Mouse (Mus musculus) retina, postnatal 7 days (tissue): ENCODE data around the gene Mrs2.

ENCODE experiments used
- DNase-seq: peaks from one replicate; pipeline ENCODE4 v3.0.0-alpha.2; 2012; ENCODE audit warnings: low read depth, low spot score

Gene Mrs2

DNA sequence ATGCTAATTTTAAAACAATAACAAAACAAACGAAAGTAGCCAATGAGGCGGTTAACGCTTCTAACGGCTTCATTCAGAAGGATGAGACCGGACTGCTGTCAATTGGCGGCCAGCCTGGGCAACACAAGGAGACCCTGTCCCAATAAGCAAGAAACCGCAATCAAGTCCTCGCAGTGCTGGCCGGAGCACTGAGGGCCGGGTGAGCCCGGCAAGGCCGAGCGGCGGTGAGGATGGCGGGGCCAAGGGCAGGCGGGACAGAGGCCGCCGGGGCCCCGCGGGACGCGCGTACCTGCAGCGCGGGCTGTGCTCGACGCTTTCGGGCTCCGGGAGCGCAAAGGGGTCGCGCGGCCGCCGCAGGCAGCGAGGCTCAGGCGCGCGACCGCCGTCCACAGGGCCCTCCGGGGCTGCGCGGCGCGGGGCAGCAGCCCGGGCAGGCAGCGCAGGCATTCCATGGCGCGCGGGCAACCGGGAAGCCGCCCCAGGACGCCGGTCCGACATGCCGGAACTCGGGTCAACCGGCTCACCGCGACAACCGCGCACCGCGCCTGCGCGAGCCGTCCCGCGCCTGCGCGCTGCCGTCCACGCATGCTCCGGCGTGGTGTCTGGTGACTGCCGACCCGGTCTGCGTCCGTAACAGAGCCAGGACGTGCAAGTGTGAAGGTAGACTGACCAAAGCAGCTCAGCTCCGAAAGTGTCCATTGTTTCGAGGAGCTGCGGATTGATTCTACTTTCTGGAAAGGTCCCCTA, at the start of gene Mrs2:
Gene Mrs2, minus strand, starts transcription at position 587 of the 747 bp plus-strand sequence.
- DNase-seq = peak; percentile 82

DNA sequence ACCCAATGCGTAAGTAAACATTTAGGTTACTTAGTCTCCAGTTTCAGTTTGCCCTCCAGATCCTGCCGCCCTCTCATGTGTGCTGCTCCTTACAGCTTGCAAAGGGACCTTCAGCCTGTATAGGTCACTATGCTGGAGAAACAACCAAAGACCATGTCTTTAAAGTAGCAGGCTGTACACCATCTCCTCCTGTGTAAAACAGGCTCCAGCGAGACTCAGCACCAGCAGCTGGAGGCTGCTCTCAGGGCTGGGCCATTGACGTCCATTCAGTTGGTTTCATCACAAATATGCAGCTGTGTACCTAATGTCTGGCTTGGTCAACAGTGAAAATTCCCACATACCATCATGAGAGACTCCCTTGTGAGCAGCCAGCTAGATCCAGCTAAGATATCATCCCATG, 49.6 kb upstream of the Mrs2 start:
- no peak for DNase-seq

DNA sequence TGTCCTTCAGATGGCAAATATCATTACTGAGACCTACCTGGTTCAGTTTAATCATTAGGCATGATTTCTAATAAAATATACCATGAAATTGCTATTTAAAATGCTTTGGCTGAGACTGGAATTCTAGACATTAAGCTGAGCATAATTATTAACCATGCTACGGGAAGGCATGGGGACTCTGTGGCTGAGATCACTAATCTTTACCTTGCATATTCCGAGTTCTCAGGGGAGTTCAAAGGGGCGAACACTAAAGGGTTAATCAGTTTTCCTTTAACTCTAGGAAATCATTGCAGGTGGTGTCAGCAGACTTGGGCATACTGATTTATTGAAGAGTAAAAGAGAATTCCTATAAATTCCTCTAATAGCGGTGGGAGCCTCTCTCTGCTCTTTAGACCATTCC, 47.0 kb upstream of the Mrs2 start:
- no peak for DNase-seq

DNA sequence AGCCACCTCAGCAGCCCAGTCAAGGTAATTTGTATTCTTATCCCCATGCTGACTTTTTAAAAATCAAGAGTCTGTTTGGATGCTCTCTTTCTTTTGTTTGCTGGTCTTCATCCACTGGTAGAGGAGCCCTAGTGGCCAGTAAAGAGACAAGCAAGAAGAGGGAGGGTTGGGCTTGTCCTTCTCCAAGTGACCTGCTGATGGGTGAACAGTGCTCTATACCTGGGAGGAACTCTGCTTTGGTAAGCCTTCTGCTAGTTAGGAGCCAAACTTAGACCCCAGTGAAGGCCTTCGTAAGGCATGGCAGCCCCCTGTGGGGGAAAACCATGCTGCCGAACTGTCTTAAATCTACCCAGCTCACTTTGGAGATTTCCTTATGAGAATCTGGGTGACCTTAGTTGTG, 46.5 kb upstream of the Mrs2 start:
- DNase-seq = no peak

DNA sequence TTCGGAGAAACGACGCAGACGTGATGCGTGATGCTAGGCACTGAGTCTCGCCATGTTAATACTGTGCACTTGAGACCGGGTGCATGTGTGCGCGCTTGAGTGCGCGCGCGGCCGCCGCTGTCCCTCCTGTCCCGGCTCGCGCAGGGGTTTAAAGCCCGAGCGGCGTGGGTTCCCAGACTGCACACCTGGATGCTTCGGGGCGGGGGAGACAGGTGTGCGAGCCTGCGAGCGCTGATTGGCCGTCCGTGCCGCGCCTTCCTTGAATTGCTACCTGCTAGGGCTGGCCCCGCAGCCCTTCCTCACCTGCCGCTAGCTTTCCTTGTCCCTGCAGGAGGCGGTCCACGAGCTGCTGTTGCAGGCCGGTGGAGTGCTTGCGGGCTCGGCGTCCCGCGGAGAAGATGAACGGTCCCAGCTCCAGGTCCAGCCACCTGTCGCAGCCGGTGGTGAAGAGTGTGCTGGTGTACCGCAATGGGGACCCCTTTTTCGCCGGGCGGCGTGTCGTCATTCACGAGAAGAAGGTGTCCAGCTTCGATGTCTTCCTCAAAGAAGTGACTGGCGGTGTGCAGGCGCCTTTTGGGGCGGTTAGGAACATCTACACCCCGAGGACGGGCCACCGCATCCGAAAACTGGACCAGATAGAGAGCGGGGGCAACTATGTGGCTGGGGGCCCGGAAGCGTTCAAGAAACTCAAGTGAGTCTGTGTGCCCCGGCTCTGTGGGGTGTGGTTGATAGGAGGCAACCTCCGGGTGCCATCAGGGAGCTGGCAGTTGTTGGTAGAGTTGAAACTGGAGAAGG, 35.9 kb upstream of the Mrs2 start, which contains the start of gene Dcdc2a:
Gene Dcdc2a, plus strand, starts transcription at position 132 of the 795 bp plus-strand sequence.
- DNase-seq = no peak

DNA sequence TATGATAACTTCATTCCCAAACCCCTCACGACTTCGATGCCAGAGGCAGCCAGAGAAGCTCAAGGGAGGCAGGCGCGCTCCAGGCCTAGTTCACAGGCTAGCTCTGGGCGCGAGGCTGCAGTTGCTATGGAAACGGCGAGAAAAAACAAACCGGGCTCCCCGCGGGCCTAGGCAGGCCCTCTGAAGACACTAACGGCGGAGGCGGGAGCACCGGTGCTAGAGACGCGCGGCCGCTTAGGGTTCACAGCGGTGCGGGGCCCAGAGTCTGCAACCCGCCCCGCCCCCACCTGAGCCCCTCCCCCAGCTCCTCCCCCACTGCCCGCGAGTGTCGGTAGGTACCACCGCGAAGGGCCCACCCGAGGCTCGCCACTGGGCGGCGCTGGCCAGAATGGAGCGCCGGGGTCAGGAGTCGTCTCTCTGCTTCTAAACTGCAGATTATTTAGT, 35.0 kb upstream of the Mrs2 start:
- DNase-seq = peak; percentile 42

DNA sequence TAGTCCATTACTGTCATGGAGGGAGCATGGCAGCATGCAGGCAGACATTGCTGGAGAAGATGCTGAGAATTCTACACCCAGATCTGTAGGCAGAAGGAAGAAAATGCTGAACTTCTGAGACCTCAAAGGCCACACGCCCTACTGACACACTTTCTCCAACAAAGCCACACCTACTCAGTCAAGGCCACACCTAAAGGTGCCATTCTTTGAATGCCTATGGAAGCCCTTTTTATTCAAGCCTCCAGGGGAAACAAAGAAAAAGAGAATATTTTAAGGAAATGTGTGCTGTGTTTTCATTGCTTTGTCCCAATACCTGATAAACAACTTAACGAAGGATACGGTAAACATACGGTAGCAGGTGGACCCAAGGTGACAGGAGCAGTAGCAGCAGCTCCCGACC, 32.5 kb upstream of the Mrs2 start:
- DNase-seq = no peak

DNA sequence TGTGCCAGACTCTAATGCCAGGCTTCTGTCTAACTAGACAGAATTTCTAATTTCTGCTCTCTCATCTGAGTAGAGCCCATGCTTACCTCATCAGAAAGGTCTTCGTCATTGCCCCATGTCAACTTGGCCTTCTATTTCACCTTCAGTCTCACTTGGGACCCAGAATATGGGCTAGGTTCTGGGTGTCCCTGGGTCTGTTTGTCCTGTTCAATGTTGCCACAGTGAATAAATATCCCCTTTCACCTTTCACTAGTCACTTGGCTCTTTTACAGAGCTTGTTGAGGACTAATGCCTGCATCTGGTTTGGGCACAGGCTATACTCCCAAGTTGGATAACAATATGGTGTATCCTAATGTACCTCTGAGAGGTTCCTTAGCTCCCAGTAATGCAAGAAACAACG, 19.3 kb upstream of the Mrs2 start:
- no peak for DNase-seq

DNA sequence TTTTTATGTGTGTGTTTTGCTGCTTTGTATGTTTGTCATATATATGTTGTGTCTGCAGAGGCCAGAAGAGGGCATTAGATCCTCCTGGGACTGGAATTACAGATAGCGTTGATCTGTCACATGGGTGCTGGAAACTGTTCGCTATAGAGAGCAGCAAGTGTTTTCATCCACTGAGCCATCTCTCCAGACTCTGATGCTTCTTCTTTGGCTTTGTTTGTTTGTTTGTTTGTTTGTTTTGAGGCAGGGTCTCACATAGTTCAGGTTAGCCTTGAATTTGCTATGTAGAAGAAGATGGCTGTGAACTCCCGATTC, 6.9 kb upstream of the Mrs2 start:
- DNase-seq = no peak

DNA sequence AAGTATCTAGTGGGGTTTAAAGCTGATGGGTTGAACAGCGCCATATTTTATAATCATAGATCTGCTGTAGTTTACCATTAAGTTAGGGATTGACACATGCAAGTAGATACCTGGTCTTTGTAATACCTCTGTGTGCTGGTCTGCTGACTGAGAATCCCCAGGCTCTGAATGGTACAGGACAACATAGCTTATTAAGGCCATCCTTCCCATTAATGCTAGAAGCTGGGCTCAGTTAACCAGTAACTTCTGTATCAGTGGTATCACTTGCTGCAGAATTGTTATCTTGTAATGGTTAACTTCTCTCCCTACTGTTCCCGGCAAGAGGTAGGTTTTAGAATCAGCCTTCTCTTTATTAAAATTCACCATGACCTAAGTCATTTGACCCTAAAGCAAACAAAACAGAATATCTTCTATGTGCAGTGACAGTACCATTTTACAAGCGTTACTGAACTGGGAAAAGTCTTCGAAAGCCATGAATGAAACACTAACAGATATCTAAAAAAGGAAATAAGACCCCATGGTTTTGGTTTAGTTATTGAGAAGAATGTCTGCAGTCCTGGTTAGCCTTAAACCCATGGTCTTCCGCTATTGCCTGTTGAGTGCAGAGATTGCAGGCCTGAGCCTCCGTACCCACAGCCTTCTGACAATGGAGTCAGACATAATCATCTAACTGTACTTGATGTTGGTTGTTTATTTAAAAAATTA, 6.4 kb upstream of the Mrs2 start:
- DNase-seq = no peak

DNA sequence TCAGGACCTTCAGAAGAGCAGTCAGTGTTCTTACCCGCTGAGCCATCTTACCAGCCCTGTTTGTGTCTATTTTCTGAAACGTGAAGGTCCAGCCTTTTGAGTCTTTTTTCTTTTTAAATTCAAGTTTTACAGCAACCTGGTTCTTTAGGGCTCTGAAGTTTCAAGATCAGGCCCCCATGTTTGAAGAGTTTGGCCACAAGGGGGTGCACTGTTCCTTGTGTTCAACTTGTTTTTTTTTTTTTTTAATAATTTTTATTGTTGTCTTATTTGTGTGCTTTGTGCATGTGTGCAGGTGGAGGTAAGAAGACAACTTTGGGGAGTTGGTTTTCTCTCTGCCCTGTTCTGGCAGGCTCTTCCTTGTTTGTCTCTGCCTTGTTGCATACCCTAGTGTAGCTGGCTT, 4.5 kb upstream of the Mrs2 start:
- DNase-seq = peak; percentile 32

DNA sequence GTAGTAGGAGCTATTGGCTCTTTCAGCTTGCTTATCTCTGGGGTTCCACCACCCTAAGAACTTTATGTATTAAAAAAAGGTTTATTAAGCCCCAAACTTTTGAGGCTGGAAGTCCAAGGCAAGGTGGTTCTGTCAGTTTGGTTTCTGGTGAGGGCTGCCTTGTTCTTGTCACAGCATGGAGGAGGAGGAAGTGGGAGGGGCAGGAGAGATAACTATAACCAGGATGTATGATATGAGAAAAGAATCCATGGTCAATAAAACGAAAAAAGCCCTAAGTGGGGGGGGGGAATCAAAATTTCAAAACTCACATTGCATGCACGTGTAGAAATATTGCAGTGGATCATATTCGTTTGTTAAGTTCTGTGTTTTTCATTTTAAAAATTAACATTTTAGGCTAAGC, 3.0 kb upstream of the Mrs2 start:
- no peak for DNase-seq

DNA sequence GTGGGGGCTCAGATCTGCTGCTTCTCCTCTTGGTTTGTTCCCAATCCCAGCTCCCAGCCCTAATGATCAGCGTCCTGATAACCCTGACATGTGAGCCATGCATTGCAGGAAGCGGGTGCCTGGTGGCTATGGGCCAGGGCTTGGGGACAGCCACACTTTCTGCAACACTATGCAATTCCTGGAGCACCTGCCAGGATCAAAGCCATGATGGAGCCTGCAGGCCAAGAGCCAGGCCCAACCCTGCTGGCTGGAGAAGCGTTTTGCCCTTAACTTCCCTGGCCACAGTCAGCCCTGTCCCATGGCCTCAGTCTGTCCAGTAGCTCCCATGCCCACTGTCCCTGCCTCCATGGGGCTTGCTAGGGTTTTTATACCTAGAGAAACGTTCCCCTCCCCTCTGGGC, 2.2 kb upstream of the Mrs2 start:
- DNase-seq = no peak

DNA sequence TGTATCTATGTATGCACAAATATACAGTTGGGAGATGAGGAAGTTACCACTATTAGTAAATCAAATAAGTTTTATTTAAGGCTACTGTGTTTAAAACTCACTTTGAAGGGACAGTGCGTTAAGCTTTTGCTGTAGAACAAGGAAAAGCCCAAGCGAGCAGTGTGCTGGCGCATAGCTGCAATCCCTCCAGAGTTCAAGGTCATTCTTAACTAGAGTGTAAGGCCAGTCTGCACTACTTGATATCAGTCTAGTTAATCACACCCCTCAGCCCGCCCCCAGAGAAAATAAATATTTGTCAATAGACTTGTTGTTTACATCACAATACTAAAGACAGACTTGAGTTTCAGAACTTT, 337 bp upstream of the Mrs2 start:
- no peak for DNase-seq

DNA sequence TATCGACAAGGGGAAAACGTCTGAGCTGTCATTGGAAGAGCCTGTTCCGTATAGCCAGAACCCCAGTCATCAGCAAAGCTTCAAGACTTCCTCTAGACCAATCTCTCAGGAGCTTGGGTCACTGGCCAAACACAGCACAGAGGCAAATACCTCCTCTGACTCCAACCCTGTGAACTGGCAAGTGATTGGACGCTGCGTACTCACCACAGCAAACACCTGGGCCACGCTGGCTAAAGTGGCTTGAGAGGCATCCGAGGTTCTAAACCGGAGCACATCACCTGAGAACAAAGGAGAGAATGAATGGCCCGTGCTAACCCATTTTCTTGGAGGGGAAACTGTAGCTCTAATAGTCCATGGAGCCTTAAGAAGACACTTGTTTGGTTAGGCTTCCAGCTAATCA, 1.9 kb downstream of the Mrs2 start:
- no peak for DNase-seq

DNA sequence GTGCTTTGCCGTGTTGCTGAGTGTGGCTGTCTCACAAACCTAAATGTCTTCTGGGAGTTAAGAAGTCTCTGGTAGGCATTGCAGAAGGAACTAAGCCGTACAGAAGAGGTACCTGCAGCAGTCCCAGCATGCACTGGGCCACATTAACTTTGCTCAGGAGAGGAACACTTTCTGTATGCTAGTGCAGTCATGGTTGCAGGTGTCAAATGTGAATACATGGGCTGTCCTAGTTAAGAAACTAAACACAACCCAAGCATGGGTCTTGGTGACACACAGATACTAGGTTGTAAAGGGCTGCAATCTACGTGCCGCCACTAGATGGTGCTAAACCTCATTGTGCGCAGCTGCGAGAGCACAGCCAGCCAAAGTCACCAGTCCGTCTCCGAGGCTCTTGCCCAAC, 13.1 kb downstream of the Mrs2 start:
- DNase-seq = no peak

DNA sequence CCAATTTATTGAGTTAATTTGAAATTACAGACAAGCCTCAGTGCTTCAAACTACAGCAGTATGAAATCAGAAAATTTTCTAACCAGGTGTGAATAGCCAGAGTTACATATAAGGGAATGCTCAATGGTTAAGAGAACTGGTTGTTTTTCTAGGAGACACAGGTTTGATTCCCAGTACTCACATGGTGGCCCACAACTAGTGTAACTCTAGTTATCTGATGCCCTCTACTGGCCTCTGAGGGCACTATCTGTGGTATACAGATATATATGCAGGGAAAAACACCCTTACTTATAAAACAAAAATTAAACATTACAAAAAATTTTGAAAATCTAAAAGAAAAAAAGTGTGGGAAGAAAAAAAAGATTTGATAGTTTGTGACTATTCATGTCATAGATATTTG, 17.2 kb downstream of the Mrs2 start:
- DNase-seq = no peak

DNA sequence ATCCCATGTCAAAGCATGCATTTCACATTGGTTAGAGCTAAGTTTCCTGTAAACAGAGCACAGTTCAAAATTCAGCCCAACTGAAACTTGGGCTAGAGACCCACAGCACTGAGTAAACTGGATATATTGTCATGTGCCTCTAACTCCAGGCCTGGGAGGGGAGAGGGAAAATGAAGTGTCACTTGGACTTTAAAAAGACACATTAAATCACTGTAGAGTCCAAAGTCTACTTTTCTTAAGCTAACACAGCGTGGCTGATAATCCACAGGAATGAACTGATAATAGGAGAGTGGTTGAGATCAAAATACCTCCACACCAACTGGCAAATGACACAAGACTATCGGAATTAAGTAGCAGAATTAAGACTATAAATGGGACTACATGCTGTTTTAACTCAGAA, 20.6 kb downstream of the Mrs2 start:
- no peak for DNase-seq

DNA sequence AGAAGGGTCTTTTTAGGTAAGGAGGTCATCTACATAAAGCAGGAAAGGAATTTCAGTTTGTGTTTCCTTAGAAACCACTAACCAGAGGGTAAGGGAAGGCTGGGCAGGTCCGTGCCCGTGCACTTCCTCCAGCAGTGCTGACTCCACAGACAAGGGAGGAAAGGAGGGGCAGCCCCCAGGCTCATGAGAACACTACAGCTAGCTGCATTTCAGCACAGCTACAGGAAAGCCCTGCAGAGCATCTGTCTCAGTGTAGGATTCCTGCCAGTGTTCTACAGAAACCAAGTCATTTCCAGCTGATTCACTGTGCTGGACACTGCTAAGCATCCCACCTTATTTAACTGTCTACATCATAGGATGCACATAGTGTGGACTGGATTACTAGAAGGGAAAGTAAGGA, 27.0 kb downstream of the Mrs2 start:
- no peak for DNase-seq

DNA sequence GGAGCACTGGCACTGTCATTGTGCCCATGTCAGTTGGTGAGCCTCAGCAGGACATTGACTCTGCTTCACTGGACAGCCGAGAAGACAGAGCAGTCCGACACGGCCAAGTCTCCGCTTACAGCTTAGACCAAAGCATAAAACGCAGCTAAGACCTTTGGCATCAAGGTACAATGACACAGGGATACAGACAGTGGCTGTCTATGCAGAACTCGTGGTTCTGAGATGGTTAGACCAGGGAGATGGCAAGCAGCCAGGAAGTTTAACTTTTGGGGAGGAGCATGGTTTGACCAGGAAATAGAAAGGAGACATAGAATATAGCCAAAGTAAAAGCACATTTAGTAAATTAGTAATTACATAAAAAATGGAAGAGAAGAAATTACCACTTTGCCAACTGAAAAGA, 31.2 kb downstream of the Mrs2 start:
- DNase-seq = no peak

DNA sequence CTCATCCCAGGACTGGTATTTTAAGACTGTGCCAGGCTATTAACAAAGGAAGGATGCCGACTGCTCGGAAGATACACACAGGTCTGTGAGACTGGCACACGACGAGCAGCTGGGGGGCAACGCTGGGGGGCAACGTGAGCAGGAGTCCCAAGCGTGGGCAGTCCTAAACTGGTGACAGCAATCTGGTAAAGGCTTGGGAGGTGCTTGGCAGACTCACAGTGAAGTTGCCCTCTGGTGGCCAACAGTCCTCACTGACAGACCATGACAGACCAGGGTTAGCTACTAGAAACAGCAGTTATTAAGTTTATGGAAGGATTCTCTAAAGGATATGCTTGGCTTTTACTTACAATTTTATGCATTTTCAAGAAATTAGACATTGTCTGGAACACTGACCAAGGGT, 31.8 kb downstream of the Mrs2 start:
- peak; percentile 37 for DNase-seq

DNA sequence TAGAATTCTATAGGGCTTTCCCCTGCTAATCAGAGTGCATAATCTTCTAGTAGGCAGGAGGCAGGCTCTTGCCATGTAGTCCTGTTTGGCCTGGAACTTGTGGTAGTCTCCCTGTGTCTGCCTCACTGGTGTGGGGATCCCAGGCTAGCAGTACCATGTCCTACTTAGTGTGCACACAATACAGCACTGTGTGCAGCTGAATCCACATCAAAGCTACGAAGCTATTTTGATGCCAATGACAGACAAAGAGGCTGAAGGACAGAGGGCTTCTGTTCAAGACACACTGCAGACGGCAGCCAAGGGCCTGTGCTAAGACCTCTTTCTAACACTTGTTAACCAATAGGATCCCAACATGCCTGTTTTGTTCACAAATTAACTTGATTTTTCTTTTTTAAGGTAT, 34.7 kb downstream of the Mrs2 start:
- no peak for DNase-seq

DNA sequence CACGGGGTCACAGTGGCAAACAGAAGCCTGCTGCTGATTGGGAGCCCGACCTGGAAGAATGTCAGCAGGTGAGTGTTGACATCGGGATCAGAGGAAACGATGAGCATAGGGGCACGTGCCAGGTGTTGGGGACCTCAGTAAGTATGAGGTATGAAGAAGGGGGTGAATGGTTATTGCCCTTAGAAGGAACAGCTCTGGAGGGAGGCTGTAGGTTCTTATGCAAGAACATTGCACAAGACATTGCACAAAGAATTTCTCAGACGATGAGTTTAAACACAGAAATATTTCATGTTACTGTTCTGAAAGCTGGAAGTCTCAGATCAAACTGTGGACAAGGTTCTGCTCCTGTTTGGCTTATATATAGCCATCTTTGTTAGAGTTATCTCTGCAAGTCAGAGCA, 39.1 kb downstream of the Mrs2 start:
- DNase-seq = no peak
